Mouse (Mus musculus) liver, embryonic 13.5 days (tissue): ENCODE data around the gene Rbm15. TPM values are rescaled to one million over a fixed set of nuclear protein-coding genes. Genes with fewer than 3 reads are reported as not detected.
A peak's percentile ranks its signal among the peaks of the same experiment; 100 is the strongest.

Experiments used
- ATAC-seq: fragments of 200-750 bp; cut with Nextera tagmentation; 2 replicates; pipeline ENCODE4 v1.8.0; 2017; ENCODE audit warnings: low read depth, mild to moderate bottlenecking, moderate number of reproducible peaks, moderate library complexity
- DNase-seq: peaks from one replicate; pipeline ENCODE4 v3.0.0; 2022
- H3K27ac ChIP-seq: fragments of 300-500 bp; sonication (generic); 2 replicates; pipeline ENCODE4 v1.5.1; 2015; ENCODE audit warnings: moderate library complexity, mild to moderate bottlenecking, inconsistent platforms
- H3K27me3 ChIP-seq: fragments of 300-500 bp; sonication (generic); 2 replicates; pipeline ENCODE4 v1.6.1; 2015; ENCODE audit warnings: mild to moderate bottlenecking, inconsistent platforms
- H3K36me3 ChIP-seq: fragments of 300-500 bp; sonication (generic); 2 replicates; pipeline ENCODE4 v1.6.1; 2015; ENCODE audit warnings: mild to moderate bottlenecking, inconsistent platforms
- H3K4me1 ChIP-seq: fragments of 300-500 bp; sonication (generic); replicated peaks from 2 replicates; pipeline ENCODE4 v1.6.1; 2015; ENCODE audit warnings: inconsistent platforms
- H3K4me2 ChIP-seq: fragments of 300-500 bp; sonication (generic); 2 replicates; pipeline ENCODE4 v1.6.1; 2015; ENCODE audit warnings: inconsistent platforms, mild to moderate bottlenecking, moderate library complexity
- H3K4me3 ChIP-seq: fragments of 300-500 bp; sonication (generic); replicated peaks from 2 replicates; pipeline ENCODE4 v1.5.1; 2015; ENCODE audit warnings: mild to moderate bottlenecking, inconsistent platforms
- H3K9ac ChIP-seq: fragments of 300-500 bp; sonication (generic); 2 replicates; pipeline ENCODE4 v1.6.1; 2015; ENCODE audit warnings: mild to moderate bottlenecking, inconsistent platforms
- H3K9me3 ChIP-seq: fragments of 300-500 bp; sonication (generic); replicated peaks from 2 replicates; pipeline ENCODE4 v1.6.1; 2016; ENCODE audit warnings: inconsistent platforms
- WGBS: fragments of 180-500 bp; shearing (Covaris S2); methylation state at CpG from one replicate; pipeline ENCODE4 v1.1.7; 2015; ENCODE audit not compliant: insufficient replicate concordance; 5-methylcytosine and 5-hydroxymethylcytosine counted together
- polyA plus RNA-seq: library from polyadenylated mRNA; unstranded; fragments of >200 nt; fragmentation: Nextera tagmentation; extraction: Ambion mirVana; gene quantifications from 2 replicates; pipeline ENCODE4 v1.2.1, GENCODE M21; 2015

The Rbm15 gene
- polyA plus RNA-seq, 1 experiment from 2014 or later = 9.6 TPM

DNA sequence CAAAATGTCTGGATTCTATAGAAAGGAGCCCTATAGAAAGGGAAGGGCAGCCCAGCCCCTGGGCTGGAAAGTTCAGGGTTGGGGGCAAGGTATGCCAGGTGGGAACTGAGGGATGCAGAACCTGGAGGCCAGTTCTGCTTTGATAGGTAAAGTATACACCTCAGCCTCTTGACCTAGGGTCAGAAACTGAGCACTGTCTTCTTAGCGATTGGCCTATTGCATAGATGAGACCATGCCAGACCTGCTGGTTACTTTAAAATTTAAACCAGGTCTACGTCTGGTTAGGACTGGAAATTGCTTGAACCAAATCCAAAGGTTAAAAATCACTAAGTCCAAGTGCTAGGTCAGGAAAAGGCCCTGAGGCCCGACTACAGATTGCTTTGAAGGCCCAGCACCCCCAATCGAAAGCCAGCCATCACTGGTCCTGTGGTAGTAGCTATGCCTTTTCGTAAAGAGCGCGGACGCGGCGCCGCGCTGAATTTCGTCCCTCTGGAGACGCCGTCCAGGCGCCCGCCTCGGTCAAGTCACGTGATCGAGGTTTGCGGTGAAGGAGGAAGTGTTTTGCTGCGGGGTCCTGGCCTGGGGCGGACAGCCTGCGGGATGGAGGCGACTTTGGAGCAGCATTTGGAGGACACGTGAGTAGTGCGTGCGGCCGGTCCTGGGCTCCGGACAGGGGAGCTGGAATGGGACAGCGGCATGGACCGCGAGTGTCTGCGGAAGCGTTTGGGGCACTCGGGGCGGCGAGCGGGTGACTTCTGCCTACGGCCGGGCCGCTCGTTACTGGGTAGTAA is 54.8 kb downstream of the Rbm15 start, which contains the start of gene Lamtor5:
Gene Lamtor5 (plus strand): TSS at position 380 of the 791 bp plus-strand sequence.
- WGBS = 3% methylated on average over 43 of the region's 43 CpGs
- Histone ChIP-seq H3K27me3 (0 out of 2 replicates have a peak, but pooled peaks cover 4% of the 10 kb centered on the region), H3K4me2 (peak within 1 kb of the TSS; percentile 77), H3K4me3 (peak within 1 kb of the TSS; percentile 89), H3K4me1 (peaks cover 18% of the 10 kb centered on the region), H3K9me3 (no peaks in the 10 kb centered on the region), H3K36me3 (peaks cover 18% of the 10 kb centered on the region), H3K27ac (no peak within 1 kb of the TSS), H3K9ac (peak within 1 kb of the TSS; percentile 84)
- DNase-seq (peak; percentile 79), ATAC-seq (peak; percentile 86)

DNA sequence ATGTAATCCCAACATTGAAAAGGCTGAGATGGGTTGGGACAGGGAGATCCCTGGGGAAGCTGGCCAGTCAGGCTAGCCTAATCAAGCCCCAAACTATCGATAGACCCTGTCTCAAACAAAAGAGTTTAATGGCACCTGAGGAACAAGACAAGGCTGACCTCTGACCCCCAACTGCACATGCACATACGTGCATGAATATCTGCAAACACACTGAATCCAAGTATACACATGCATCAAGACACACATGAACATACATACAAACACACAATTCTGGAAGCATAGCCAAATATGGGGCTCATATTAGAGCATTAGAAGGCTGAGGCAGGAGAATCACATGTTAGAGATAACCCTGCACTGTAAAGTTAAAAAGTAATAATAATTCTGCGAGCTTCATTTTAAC is 56.8 kb downstream of the Rbm15 start:
- Histone ChIP-seq H3K36me3 (0 out of 2 replicates have a peak, but pooled peaks cover 2% of the 10 kb centered on the region), H3K27me3 (0 out of 2 replicates have a peak, but pooled peaks cover 4% of the 10 kb centered on the region), H3K9me3 (no peaks in the 10 kb centered on the region), H3K27ac (no peak overlapping the region), H3K4me1 (peaks cover 26% of the 10 kb centered on the region), H3K9ac (no peak overlapping the region), H3K4me2 (no peak overlapping the region), H3K4me3 (no peak overlapping the region)
- 73% methylated on average over 3 of the region's 3 CpGs for WGBS
- DNase-seq (no peak), ATAC-seq (no peak)

DNA sequence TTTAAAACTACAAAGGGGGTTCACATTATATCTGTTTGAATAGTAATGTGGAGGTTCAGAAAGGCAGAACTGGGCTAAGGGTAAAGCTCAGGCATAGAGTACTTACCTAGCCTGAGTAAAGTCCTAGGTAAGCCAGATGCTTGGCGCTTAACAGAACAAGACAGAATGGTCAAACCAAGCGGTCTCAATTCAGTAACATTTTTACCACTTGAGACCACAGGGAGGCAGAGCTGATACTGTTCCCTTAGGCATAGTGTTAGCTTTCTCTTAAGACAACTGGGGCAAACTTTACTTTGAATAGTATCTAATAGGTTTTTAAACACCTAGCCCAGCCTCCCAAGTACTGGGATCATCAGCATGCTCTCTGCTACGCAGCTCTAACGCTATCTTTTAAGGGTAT is 57.5 kb downstream of the Rbm15 start:
- Histone ChIP-seq H3K27ac (no peak overlapping the region), H3K4me2 (no peak overlapping the region), H3K4me1 (peaks cover 26% of the 10 kb centered on the region), H3K36me3 (no peaks in the 10 kb centered on the region), H3K4me3 (no peak overlapping the region), H3K9me3 (no peaks in the 10 kb centered on the region), H3K27me3 (0 out of 2 replicates have a peak, but pooled peaks cover 4% of the 10 kb centered on the region), H3K9ac (no peak overlapping the region)
- no peak for ATAC-seq
- WGBS = 53% methylated on average over 4 of the region's 4 CpGs
- no peak for DNase-seq

Other genes starting within 250 kb of the Rbm15 start
- 0.03 and 0.05 TPM in 2 replicates for gene Kcna2, start 232.5 kb downstream of the Rbm15 start, polyA plus RNA-seq
- not detected in 2 replicates for gene Kcna10, start 150.6 kb downstream of the Rbm15 start, polyA plus RNA-seq
- gene Cym, start 111.9 kb downstream of the Rbm15 start, polyA plus RNA-seq = 3.1 and 6.4 TPM in 2 replicates
- not detected in 2 replicates for gene A630076J17Rik, start 103.1 kb downstream of the Rbm15 start, polyA plus RNA-seq
- gene Prok1, start 94.0 kb downstream of the Rbm15 start, polyA plus RNA-seq = not detected in 2 replicates
- 118 and 131 TPM in 2 replicates for gene Lamtor5, start 54.8 kb downstream of the Rbm15 start, polyA plus RNA-seq
- 0.59 and 0.67 TPM in 2 replicates for gene Slc16a4, start 42.4 kb downstream of the Rbm15 start, polyA plus RNA-seq
- gene Kcnc4, start 125.9 kb upstream of the Rbm15 start, polyA plus RNA-seq = not detected in 2 replicates
- gene Slc6a17, start 184.3 kb upstream of the Rbm15 start, polyA plus RNA-seq = 0.27 and 0.37 TPM in 2 replicates
- not detected in 2 replicates for gene Ubl4b, start 221.4 kb upstream of the Rbm15 start, polyA plus RNA-seq